Mouse (Mus musculus) B cell, adult (primary cell): ENCODE data around the gene Psd. TPM values are rescaled to one million over a fixed set of nuclear protein-coding genes. Genes with fewer than 3 reads are reported as not detected.

Experiments
- total RNA-seq: library from RNA; stranded (reverse); gene quantifications from 4 replicates; pipeline ENCODE4 v1.2.4, GENCODE M21; 2023; ENCODE audit not compliant: inconsistent age

Psd gene
- total RNA-seq = 0.38 to 2.4 TPM (median 1.3 TPM) in 4 replicates

DNA sequence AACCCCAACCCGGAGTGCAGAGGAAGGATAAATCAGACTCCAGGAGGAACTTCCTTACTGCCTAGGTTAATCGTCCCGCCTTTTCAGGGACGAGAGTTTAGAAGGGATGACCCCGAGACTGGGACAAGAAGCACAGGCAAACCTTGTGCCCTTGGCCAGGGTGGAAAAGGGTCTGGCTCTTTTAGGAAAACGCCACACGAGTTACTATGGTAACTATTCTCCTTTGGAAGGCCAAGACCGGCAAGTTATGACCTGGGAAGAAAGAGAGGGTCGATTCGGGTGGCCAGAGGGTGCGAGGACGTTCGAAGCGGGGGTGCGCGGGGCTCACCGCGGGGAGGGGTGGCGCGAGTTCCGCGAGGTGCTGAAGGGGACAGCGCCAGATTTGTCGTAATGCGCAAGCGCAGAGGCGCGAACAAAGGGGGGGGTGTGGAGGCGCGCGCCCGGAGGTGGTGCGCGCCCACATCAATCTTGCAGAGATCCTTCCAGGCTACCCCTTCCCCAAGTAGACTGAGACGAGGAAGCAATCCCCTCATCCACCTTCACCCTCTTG, at the start of gene Psd:
Gene Psd, minus strand, starts transcription at position 401 of the 550 bp plus-strand sequence.

DNA sequence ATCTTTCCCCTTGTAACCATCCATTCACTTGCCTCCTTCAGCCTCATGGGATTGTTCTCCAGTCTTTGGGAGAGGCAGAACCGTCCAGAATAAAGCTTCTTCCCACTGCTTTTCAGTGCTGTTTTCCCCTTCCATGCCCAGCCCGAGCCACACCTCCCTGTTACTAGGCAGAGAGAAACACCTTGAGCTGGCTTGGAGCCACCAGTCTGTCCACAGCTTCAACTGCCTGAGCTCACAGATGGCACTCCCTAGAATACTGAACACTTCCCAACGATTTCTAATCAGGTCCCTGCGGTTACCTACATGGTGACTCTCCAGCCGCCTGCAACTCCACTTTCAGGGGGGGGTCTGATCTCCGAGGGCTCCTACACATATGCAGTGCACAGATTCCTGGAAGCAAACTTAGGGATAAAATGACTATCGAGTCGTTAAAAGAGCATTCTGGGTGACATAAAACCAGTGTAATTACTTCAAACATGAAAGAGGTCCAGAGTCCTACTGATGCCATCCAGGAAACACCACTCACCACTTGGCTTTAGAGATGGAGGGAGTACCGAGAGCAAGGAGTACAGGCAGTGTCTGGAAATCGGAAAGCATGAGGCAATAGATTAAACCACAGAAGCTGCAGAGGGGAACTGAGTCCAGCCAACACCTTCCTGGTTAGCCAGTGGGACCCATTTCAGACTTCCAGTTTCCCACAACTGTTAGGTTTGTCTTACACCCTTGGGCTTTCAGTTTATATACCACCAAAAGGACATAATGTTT, 23.4 kb upstream of the Psd start, which contains the start of gene 2310034G01Rik:
Gene 2310034G01Rik, minus strand, starts transcription at position 135 of the 765 bp plus-strand sequence.

DNA sequence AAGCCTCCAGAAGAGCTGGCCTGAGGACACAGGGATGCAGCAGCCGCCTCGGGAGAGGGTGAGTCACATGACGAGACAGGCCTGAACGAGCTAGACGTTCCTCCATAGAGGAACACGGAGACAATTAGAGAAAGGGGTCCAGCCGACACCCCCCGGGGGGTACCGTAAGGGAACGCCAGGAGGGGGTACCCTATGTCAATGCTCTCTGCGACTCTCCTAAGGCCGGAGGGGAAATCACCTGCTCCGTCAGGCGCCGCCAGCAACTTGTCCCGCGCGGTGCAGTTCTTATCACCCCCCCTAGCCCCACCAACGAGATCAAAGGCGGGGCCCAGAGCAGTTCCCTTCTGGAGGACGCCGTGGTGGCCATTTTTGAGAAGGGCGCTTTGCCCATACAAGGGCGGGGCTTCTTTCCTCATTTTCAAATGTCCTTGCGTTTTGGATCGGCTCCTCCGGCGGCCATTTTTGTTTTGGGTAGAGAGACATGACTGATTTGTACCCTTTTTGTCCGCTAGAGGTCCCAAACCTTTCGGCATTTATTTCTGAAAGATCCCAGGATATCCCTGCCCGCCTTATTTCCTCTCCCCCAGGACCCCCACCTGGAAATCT, 11.5 kb upstream of the Psd start, which contains the start of gene Cuedc2:
Gene Cuedc2, minus strand, starts transcription at position 372 of the 606 bp plus-strand sequence.

DNA sequence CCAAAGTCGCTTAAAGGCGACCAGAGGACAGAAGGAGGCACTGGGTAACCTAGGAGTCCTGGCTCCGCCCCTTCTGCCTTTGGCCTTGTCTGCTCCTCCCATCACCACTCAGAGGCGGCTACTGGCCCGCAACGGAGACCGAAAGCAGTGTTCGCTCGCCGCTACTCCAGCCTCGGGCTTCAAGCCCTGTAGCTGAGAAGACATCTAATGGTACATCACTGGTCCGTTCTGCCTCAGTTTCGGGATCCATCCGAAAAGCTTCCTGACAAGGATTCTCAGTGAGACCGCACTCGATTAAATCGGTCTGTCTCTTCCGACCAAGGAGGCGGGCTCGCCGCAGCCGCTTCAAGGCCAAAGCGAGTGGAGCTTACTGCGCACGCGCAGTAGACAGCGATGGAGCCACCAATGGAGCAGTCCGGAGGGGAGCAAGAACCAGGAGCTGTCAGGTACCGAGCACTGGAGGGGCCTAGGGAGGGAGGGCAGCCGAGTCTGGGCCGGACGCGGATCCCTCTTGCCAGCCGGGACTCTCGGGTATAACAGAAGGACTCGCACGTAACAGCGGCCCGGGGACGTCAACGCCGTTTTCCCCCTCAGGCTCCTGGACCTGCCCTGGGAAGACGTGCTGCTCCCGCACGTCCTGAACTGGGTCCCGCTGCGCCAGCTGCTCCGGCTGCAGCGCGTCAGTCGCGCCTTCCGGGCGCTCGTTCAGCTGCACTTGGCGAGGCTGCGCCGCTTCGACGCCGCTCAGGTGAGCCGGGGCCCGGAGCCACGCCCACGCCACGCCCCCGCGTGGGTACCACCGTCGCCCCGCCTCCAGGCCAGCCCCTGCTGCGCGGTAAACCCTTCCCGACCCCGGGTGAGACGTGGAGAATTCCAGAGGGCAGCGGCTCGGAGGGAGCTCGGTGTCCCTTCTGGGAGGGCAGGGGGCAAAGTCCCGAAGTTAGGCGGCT, 1.4 kb upstream of the Psd start, which contains the start of gene Fbxl15:
Gene Fbxl15, plus strand, starts transcription at position 104 of the 950 bp plus-strand sequence.

GRCm38 (mm10) chr19:46304216-46304841, 22.6 kb downstream of the Psd start, which contains the start of gene Nfkb2:
TSS of gene Nfkb2 (plus strand) at chr19:46304320.

Other genes starting within 250 kb of the Psd start
- gene Elovl3, start 195.3 kb downstream of the Psd start, total RNA-seq = not detected in 4 replicates
- gene Pitx3, start 178.8 kb downstream of the Psd start, total RNA-seq = not detected in 4 replicates
- 114 to 128 TPM (median 121 TPM) in 4 replicates for gene Gbf1, start 174.6 kb downstream of the Psd start, total RNA-seq
- gene Nfkb2, start 22.8 kb downstream of the Psd start, total RNA-seq = 232 to 244 TPM (median 239 TPM) in 4 replicates
- 4.8 to 6.3 TPM (median 5.6 TPM) in 4 replicates for gene Fbxl15, start 1.0 kb upstream of the Psd start, total RNA-seq
- gene Cuedc2, start 11.5 kb upstream of the Psd start, total RNA-seq = 61.9 to 71.2 TPM (median 66.9 TPM) in 4 replicates
- gene Mfsd13a, start 14.0 kb upstream of the Psd start, total RNA-seq = 0.57 to 0.80 TPM (median 0.61 TPM) in 3 of 4 replicates, not detected in the other
- gene 2310034G01Rik, start 23.1 kb upstream of the Psd start, total RNA-seq = not detected in 4 replicates
- 90.2 to 98.4 TPM (median 95.7 TPM) in 4 replicates for gene Actr1a, start 68.6 kb upstream of the Psd start, total RNA-seq
- 39.9 to 46.2 TPM (median 44.2 TPM) in 4 replicates for gene Sufu, start 69.7 kb upstream of the Psd start, total RNA-seq
- 61.7 to 73.8 TPM (median 71.9 TPM) in 4 replicates for gene Trim8, start 174.5 kb upstream of the Psd start, total RNA-seq
- gene Arl3, start 246.0 kb upstream of the Psd start, total RNA-seq = 9.0 to 17.3 TPM (median 13.5 TPM) in 4 replicates
- gene Sfxn2, start 246.2 kb upstream of the Psd start, total RNA-seq = 10.3 to 15.9 TPM (median 14.5 TPM) in 4 replicates